Mouse (Mus musculus) MN1 (cell line): ENCODE measurements around the gene Snta1.
"Not testable (repeated sequence)": the region's sequence is repeated elsewhere in the genome, so short reads cannot be mapped to it uniquely, and the experiment has no call there.

Experiments
- DNase-seq: peaks from one replicate; pipeline ENCODE4 v3.0.0-alpha.2; 2016; ENCODE audit warnings: low spot score

The Snta1 gene

GRCm38 (mm10) chr2:154372842-154373500, 34.9 kb downstream of the Snta1 start, which contains the start of gene Cdk5rap1:
Cdk5rap1 (minus strand) TSS chr2:154373010.
- DNase-seq, result peak; percentile 30

- peak; percentile 97 for DNase-seq
Measured at GRCm38 (mm10) chr2:154372151-154372829, 35.6 kb downstream of the Snta1 start.

GRCm38 (mm10) chr2:154367510-154367909, 40.4 kb downstream of the Snta1 start:
- no peak for DNase-seq

GRCm38 (mm10) chr2:154354000-154354425, 53.9 kb downstream of the Snta1 start:
- not testable (repeated sequence) for DNase-seq

GRCm38 (mm10) chr2:154348152-154348551, 59.7 kb downstream of the Snta1 start:
- DNase-seq, result no peak

- DNase-seq, result no peak
Measured at GRCm38 (mm10) chr2:154339356-154339755, 68.5 kb downstream of the Snta1 start.

GRCm38 (mm10) chr2:154338161-154338560, 69.7 kb downstream of the Snta1 start:
- DNase-seq, result no peak

GRCm38 (mm10) chr2:154335572-154335971, 72.3 kb downstream of the Snta1 start:
- no peak for DNase-seq

GRCm38 (mm10) chr2:154326852-154327251, 81.0 kb downstream of the Snta1 start:
- DNase-seq, result no peak
